Mouse (Mus musculus) left cerebral cortex, postnatal 14 days (tissue): ENCODE measurements around the gene Gzma. TPM values are rescaled to one million over a fixed set of nuclear protein-coding genes. Genes with fewer than 3 reads are reported as not detected.

Experiments used
- DNase-seq, 2 experiments: peaks; one replicate each; pipeline ENCODE4 v3.0.0; 2021 to 2022; ENCODE audit warnings: low spot score in 2 of 2, mixed read lengths in 1 of 2
- intact Hi-C: fragments of 180-260 bp; cut with DNase I; formaldehyde crosslinking; loops from one replicate; pipeline ENCODE4 v1.15.1; 2025
- total RNA-seq, 2 experiments: library from RNA; stranded (reverse); gene quantifications; 2 replicates each; pipeline ENCODE4 v1.2.3; 2021

Gene Gzma
- total RNA-seq, 2 experiments from 2014 or later: not detected

DNA sequence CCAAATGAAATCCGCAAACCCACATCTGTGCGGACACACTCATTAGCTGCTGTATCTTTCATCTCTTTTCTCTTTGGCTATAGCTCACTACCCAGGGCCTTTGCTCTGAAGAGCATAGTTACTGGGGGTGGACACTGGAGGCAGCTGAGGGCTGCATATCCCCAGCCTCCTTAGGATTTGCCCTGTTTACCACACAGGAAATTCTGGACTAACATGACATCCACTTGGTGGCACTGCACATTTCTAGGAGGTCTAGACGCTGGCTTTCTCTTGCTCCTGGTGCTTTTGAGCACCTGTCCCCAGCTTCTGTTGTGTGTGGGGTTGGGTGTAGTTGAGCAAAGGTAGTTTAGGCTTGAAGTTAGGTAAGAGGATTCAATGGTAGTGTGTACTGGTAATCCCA lies 53.1 kb downstream of the Gzma start:
- DNase-seq: peak in 1 of 2 experiments; percentile 22
- intact Hi-C loops: loop anchor here (2.0 to 10.0 kb wide), 2 partner anchors 91 to 567 kb away; partner anchors contain the start of gene Snx18

DNA sequence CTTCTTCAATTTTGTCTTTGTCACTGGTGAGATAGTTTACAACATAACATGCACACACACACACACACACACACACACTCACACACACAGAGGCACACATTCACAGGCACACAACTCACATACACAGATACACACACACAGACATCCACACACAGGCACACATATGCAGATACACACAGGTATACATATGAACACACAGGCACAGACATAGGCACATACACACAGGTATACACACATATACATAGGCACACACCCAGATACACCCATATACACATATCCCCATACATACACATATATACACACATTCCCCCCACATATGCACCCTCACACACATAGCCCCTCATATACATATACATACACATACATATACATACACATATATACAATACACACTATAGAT lies 53.8 kb downstream of the Gzma start:
- intact Hi-C loops: loop anchor here (2.0 to 10.0 kb wide), 2 partner anchors 92 to 568 kb away; partner anchors contain the start of gene Snx18
- DNase-seq: no peak

DNA sequence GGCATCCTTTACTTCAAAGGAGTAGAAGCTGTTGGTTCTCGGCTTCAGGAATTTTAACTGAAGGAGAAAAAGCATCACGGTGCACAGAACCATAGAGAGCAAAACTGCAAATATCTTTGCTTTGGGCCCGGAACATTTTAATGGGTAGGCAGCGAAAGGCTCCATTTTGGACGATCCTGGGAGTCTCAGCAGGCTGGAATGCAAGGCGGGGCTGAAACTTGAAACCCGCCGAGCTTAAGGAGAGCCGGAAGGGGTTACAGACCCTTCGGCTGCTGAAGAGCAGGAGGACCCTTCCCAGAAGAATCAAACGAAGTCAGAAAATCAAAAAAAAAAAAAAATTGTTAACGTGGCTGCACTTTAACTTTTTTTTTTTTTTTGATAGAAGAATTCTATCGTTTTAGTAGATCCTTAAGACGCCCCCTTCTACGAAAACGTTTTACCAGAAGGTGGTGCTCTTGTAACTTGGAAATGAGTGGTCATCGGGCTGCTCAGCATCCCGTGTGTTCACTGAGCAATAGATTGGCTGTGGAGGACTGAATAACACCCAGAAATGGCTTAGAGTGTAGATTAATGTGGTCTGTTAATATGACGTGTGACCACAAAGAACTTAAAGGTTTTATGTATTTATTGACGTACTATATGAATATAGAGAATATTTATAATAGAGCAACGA lies 54.4 kb downstream of the Gzma start, which contains the start of gene Gpx8:
Gene Gpx8 (minus strand): TSS at position 200 of the 673 bp plus-strand sequence.
- intact Hi-C loops: loop anchor here (1.0 to 10.0 kb wide), 3 partner anchors 92 to 568 kb away; partner anchors contain the start of gene Snx18
- DNase-seq: peak; percentile 67

DNA sequence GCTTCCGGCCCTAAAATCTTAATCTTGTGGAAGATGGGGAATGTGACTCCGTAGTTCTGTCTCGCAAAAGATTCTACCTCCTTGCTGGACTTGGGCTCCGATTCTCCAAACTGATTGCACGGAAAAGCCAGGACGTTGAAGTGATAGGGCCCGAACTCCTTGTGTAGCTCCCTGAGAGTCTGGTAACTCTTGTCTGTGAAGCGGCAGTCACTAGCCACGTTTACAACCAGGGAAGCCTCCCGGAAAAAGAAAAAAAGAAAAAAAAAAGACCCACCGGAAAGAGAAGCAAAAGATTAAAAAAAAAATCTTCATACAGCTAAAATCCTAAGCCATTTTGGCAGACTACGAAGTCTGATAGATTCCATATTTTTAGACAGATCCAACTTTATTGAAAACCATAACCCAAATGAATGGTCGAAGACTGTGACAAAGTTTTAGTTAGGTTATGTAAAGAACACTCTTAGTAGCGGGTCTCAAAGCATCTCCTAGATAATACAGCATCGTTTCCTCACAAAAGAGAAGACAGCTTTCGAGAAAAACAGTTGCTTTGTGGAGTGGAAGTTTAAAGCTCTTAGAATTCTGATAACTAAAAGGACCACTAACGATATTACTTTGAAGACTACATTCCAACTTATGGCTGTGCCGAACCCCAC lies 55.2 kb downstream of the Gzma start:
- intact Hi-C loops: loop anchor here (1.0 to 10.0 kb wide), 3 partner anchors 93 to 569 kb away; partner anchors contain the start of gene Snx18
- DNase-seq: no peak

DNA sequence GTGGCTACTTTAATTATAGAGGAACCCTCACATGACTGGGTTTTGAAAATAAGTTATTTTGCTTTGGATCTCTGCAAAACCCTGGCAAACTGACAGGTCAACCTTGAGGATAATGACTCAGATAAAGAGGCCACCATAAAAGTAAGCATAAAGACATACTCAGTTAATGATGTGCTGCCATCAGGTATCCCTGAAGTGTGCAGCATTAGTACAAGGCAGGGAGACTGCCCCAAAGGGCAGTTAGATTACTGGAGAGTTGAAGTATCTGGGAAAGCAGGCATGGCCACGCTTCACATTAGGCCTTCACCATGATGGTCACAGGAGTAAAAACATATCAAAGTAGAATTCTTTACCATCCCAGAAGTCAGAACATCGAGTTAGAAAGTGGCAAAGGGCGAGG lies 55.9 kb downstream of the Gzma start:
- no peak for DNase-seq

More for the DNA sequence above, 55.9 kb downstream of the Gzma start:
- intact Hi-C loops: loop anchor here (10.0 kb wide), 1 partner anchor 570 kb away; the partner anchor contains the start of gene Snx18

Other genes starting within 250 kb of the Gzma start
- gene Mtrex, start 173.6 kb downstream of the Gzma start, total RNA-seq: 10 to 100 TPM; 40.6 to 41.6 TPM
- gene Dhx29, start 173.5 kb downstream of the Gzma start, total RNA-seq: 10 to 100 TPM; 21.8 to 21.9 TPM
- gene Ccno, start 113.2 kb downstream of the Gzma start, total RNA-seq: 1 to 10 TPM; 1.1 to 2.1 TPM
- under 1 TPM; 0.20 to 0.36 TPM for gene Mcidas, start 107.1 kb downstream of the Gzma start, total RNA-seq
- gene Cdc20b, start 65.9 kb downstream of the Gzma start, total RNA-seq: not detected
- 10 to 100 TPM; 12.5 to 14.1 TPM for gene Gpx8, start 54.6 kb downstream of the Gzma start, total RNA-seq
- under 1 TPM; 0.61 to 0.66 TPM for gene Esm1, start 108.7 kb upstream of the Gzma start, total RNA-seq
- not detected for gene Gzmk, start 124.9 kb upstream of the Gzma start, total RNA-seq
- gene BC067074, start 192.2 kb upstream of the Gzma start, total RNA-seq: 1 to 10 TPM in 1 of 2 experiments, under 1 TPM in 1; 0.86 to 1.1 TPM